Mouse (Mus musculus) myocyte (in vitro differentiated cells): Measurements from ENCODE around the gene Zdhhc12.

Experiments used
- CEBPB ChIP-seq: IDR thresholded peaks from 2 replicates; pipeline ENCODE4 v1.6.1; 2011; ENCODE audit warnings: mild to moderate bottlenecking, moderate library complexity; ENCODE audit not compliant: poor library complexity, insufficient read depth, severe bottlenecking
- MAX ChIP-seq: IDR thresholded peaks from one replicate; pipeline ENCODE4 v1.6.1; 2011; ENCODE audit warnings: low read depth, mild to moderate bottlenecking, control low read depth
- MYOD1 ChIP-seq, 3 experiments: IDR thresholded peaks; one replicate each; pipeline ENCODE4 v1.6.1; 2011; ENCODE audit warnings: control low read depth in 2 of 3, low read depth in 2 of 3, mild to moderate bottlenecking in 2 of 3, moderate library complexity in 1 of 3; ENCODE audit not compliant: insufficient read length in 2 of 3, control insufficient read depth in 1 of 3
- POLR2A ChIP-seq: IDR thresholded peaks from one replicate; pipeline ENCODE4 v1.6.1; 2011; ENCODE audit warnings: low read depth, mild to moderate bottlenecking, control low read depth, moderate library complexity; ENCODE audit not compliant: insufficient read length
- POLR2AphosphoS2 ChIP-seq: IDR thresholded peaks from one replicate; pipeline ENCODE4 v1.6.1; 2011; ENCODE audit warnings: low read depth, control low read depth; ENCODE audit not compliant: insufficient read length

- TF ChIP-seq POLR2A (peak; percentile 81), POLR2AphosphoS2 (peak; percentile 80), CEBPB (no peak), MAX (peak; percentile 7), MYOD1 (IDR thresholded peaks at IDR 0.05; ENCODE audit: control insufficient read depth in 1 of 3, insufficient read length in 2 of 3, low read depth in 2 of 3) (no peak)
Observed at GRCm38 (mm10) chr2:30062249-30063093, 31.0 kb downstream of the Zdhhc12 start.
